Mouse (Mus musculus) kidney, adult 18-20 months (tissue): Measurements from ENCODE around the gene Gcnt2.

Source experiments
- DNase-seq: peaks from one replicate; pipeline ENCODE4 v3.0.0; 2021

Gcnt2 gene

GRCm38 (mm10) chr13:40908044-40908443 is 48.5 kb downstream of the Gcnt2 start:
- no peak for DNase-seq

GRCm38 (mm10) chr13:40909060-40909459 is 49.5 kb downstream of the Gcnt2 start:
- no peak for DNase-seq

- no peak for DNase-seq
Observed at GRCm38 (mm10) chr13:40910047-40910446, 50.5 kb downstream of the Gcnt2 start.

GRCm38 (mm10) chr13:40911951-40912350 is 52.4 kb downstream of the Gcnt2 start:
- DNase-seq, result no peak

- peak; percentile 19 for DNase-seq
Observed at GRCm38 (mm10) chr13:40913395-40914018, 54.0 kb downstream of the Gcnt2 start.

- DNase-seq, result no peak
Observed at GRCm38 (mm10) chr13:40914053-40914585, 54.6 kb downstream of the Gcnt2 start.

GRCm38 (mm10) chr13:40916321-40917160 is 57.0 kb downstream of the Gcnt2 start:
- no peak for DNase-seq

- DNase-seq, result peak; percentile 77
Observed at GRCm38 (mm10) chr13:40917161-40918091, 57.9 kb downstream of the Gcnt2 start.

- DNase-seq, result peak; percentile 35
Observed at GRCm38 (mm10) chr13:40921326-40922059, 61.9 kb downstream of the Gcnt2 start.

GRCm38 (mm10) chr13:40922311-40922877 is 62.8 kb downstream of the Gcnt2 start:
- no peak for DNase-seq

- DNase-seq, result no peak
Observed at GRCm38 (mm10) chr13:40923756-40924315, 64.3 kb downstream of the Gcnt2 start.

- DNase-seq, result no peak
Observed at GRCm38 (mm10) chr13:40928192-40928898, 68.8 kb downstream of the Gcnt2 start.

GRCm38 (mm10) chr13:40931871-40932270 is 72.3 kb downstream of the Gcnt2 start:
- DNase-seq, result peak; percentile 39

GRCm38 (mm10) chr13:40932573-40932972 is 73.0 kb downstream of the Gcnt2 start:
- no peak for DNase-seq

- DNase-seq, result peak; percentile 60
Observed at GRCm38 (mm10) chr13:40934341-40934740, 74.8 kb downstream of the Gcnt2 start.

- no peak for DNase-seq
Observed at GRCm38 (mm10) chr13:40937586-40937985, 78.0 kb downstream of the Gcnt2 start.

- DNase-seq, result no peak
Observed at GRCm38 (mm10) chr13:40938485-40939357, 79.2 kb downstream of the Gcnt2 start.

- DNase-seq, result no peak
Observed at GRCm38 (mm10) chr13:40943066-40943465, 83.5 kb downstream of the Gcnt2 start.

- DNase-seq, result no peak
Observed at GRCm38 (mm10) chr13:40943936-40944335, 84.4 kb downstream of the Gcnt2 start.

GRCm38 (mm10) chr13:40944346-40944745 is 84.8 kb downstream of the Gcnt2 start:
- no peak for DNase-seq
